Mouse (Mus musculus) embryonic facial prominence, embryonic 15.5 days (tissue): ENCODE measurements around the gene Cplx3. TPM values are rescaled to one million over a fixed set of nuclear protein-coding genes. Genes with fewer than 3 reads are reported as not detected.

Experiments used
- ATAC-seq: fragments of 200-750 bp; cut with Nextera tagmentation; 2 replicates; pipeline ENCODE4 v1.8.0; 2017; ENCODE audit warnings: low read depth, moderate TSS enrichment; ENCODE audit not compliant: insufficient number of reproducible peaks, low FRiP score, low TSS enrichment
- H3K27ac ChIP-seq: fragments of 300-500 bp; sonication (generic); replicated peaks from 2 replicates; pipeline ENCODE4 v1.5.1; 2015; ENCODE audit warnings: mild to moderate bottlenecking, inconsistent platforms
- H3K27me3 ChIP-seq: fragments of 300-500 bp; sonication (generic); 2 replicates; pipeline ENCODE4 v1.6.1; 2015; ENCODE audit warnings: inconsistent platforms
- H3K36me3 ChIP-seq: fragments of 300-500 bp; sonication (generic); 2 replicates; pipeline ENCODE4 v1.6.1; 2015; ENCODE audit warnings: mild to moderate bottlenecking, inconsistent platforms
- H3K4me1 ChIP-seq: fragments of 300-500 bp; sonication (generic); 2 replicates; pipeline ENCODE4 v1.6.1; 2015; ENCODE audit warnings: inconsistent platforms
- H3K4me2 ChIP-seq: fragments of 300-500 bp; sonication (generic); replicated peaks from 2 replicates; pipeline ENCODE4 v1.6.1; 2015; ENCODE audit warnings: mild to moderate bottlenecking, inconsistent platforms
- H3K4me3 ChIP-seq: fragments of 300-500 bp; sonication (generic); replicated peaks from 2 replicates; pipeline ENCODE4 v1.5.1; 2015; ENCODE audit warnings: mild to moderate bottlenecking, inconsistent platforms
- H3K9ac ChIP-seq: fragments of 300-500 bp; sonication (generic); 2 replicates; pipeline ENCODE4 v1.6.1; 2015; ENCODE audit warnings: inconsistent platforms
- H3K9me3 ChIP-seq: fragments of 300-500 bp; sonication (generic); replicated peaks from 2 replicates; pipeline ENCODE4 v1.6.1; 2016; ENCODE audit warnings: inconsistent platforms
- WGBS: fragments of 180-500 bp; shearing (Covaris S2); methylation state at CpG from one replicate; pipeline ENCODE4 v1.1.7; 2015; 5-methylcytosine and 5-hydroxymethylcytosine counted together
- polyA plus RNA-seq: library from polyadenylated mRNA; unstranded; fragments of >200 nt; fragmentation: Nextera tagmentation; extraction: Ambion mirVana; gene quantifications from 2 replicates; pipeline ENCODE4 v1.2.1, GENCODE M21; 2015

Gene Cplx3
- polyA plus RNA-seq, 1 experiment from 2014 or later: not detected

DNA sequence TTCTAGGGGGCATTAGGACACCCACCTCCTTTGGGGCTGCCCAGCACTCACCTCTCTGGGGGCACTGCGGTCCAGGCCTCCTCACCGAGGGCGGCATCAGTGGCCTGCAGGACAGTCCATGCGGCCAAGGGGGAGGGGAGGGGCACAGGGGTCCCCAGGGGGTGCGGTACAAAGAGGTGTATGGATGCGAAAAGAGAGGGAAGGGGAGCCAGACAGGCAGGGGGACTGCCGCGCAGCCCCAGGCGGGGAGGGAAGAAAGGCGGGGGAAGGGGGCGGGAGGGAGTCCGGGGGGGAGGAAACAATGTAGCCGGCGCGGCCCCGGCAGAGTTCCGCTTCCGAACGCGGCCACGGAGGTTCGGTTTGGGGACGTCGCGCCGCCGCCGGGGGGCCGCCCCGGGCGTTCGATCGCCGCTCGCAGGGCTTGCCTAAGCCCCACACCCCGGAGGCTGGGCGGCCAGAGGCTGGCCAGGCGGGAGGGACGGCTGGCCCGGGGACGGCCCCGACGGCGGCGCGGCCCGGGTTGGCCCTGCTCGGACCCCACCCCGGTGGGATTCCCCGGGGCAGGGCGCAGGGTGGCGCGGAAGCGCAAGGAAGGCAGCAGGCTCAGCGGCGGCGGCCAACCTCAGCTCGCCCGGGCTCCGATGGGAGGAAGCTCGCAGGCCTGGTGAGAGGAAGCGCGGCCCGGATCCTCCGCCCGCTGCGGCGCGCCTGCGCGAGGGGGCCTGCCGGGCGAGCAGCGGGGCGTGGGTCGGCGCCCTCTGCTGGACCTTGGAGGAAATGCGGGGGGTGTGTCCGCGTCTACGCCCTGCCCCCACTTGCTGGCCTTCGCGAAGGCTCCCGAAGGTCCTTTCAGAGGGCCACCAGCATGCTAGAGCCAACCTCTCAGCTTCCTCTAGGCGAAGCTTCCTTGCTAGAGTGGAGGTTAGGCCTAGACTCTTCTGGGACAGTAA is 39.1 kb upstream of the Cplx3 start:
- peak overlapping the region; percentile 64 for H3K4me2 ChIP-seq
- H3K4me1 ChIP-seq: peaks cover 52% of the 10 kb centered on the region
- H3K9ac ChIP-seq: peak overlapping the region; percentile 100
- peak overlapping the region; percentile 89 for H3K4me3 ChIP-seq
- H3K9me3 ChIP-seq: no peaks in the 10 kb centered on the region
- H3K27ac ChIP-seq: peak overlapping the region; percentile 94
- H3K27me3 ChIP-seq: no peaks in the 10 kb centered on the region
- 0 out of 2 replicates have a peak, but pooled peaks cover 5% of the 10 kb centered on the region for H3K36me3 ChIP-seq
- under 1% methylated on average over 81 of the region's 85 CpGs for WGBS
- peak; percentile 87 for ATAC-seq

DNA sequence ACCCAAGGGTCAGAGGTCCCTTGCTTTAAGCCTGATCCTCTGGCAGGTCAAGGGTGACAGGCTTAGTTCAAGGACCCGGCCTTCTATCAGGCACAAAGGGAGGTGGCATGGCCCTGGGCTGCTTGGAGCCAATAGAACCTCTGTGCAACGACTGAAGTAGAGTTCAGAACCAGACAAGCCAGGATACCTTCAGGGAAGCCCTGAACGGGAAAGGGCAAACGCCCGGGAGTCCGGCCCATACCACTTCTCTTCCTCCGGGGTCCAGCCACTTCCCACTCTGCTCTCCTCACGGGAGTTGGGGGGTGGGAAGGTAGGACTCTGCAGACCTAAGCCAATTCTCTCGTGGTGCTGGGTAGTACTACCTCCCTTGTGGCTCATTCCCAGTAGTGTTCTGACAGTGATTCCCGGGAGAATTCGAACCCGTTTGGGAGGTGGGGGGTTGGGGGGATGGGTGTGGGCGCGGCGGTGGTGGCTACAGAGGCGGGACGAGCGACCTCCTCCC is 38.4 kb upstream of the Cplx3 start:
- Histone ChIP-seq H3K36me3 (0 out of 2 replicates have a peak, but pooled peaks cover 5% of the 10 kb centered on the region), H3K9ac (peak overlapping the region; percentile 100), H3K4me2 (peak overlapping the region; percentile 64), H3K4me1 (peaks cover 59% of the 10 kb centered on the region), H3K27ac (peak overlapping the region; percentile 94), H3K4me3 (peak overlapping the region; percentile 89), H3K27me3 (no peaks in the 10 kb centered on the region), H3K9me3 (no peaks in the 10 kb centered on the region)
- WGBS: under 1% methylated on average over 18 of the region's 18 CpGs
- ATAC-seq: no peak

DNA sequence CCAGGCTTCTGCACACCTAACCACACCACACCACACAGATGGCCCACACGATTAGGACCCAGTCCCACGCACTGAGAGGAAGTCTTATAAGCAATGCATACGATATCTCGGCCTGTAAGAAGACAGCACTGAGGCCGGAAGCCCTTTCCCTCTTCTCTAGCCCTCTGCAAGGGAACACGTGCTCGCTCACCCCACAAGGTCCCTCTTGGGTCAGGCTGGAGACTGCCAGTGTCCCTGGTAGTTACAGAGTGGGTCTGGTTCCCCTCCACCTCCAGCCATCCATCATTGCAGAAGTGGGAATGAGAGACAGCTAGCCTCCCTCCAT is 37.7 kb upstream of the Cplx3 start:
- Histone ChIP-seq H3K4me1 (peaks cover 66% of the 10 kb centered on the region), H3K27ac (no peak overlapping the region; the same call in 1 of the 2 replicates), H3K4me3 (peak overlapping the region; percentile 89), H3K36me3 (0 out of 2 replicates have a peak, but pooled peaks cover 5% of the 10 kb centered on the region), H3K27me3 (no peaks in the 10 kb centered on the region), H3K9me3 (no peaks in the 10 kb centered on the region), H3K9ac (peak overlapping the region; percentile 21; the same call in 1 of the 2 replicates), H3K4me2 (peak overlapping the region; percentile 64)
- ATAC-seq: no peak
- WGBS: 36% methylated on average over 7 of the region's 7 CpGs

DNA sequence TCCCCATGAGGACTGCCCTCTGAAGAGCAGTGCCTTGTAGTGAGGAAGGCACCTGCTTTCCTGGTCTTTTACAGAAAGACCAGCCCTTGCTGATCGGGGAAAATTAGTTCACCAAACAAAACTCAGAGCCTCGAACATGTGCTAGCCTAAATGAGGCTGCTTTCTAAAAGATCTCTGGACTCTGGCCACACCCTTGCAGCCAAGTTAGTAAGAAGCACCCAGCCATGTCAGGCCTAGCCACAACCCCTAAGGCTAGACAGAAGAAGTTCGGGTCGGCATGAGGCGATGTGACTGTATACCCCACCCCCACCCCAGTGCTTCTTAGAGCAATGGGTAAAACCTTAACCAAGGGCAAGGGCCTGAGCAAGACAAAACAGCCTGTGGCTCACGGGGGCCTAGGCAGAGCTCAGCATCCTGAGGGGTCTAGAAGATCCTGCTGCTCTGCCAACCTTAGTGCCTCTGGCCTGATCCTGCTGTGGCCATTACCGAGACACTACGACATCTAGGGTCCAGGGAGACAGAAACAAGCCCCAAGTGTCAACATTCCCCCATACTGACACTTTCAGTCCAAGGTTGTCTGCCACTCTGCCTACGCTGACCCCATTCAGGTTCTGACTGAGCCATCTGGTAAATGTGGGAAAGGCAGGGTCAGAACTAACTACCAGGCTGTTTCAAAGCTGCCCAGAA is 37.2 kb upstream of the Cplx3 start:
- Histone ChIP-seq H3K9ac (peak overlapping the region; percentile 21; the same call in 1 of the 2 replicates), H3K4me1 (peaks cover 71% of the 10 kb centered on the region), H3K9me3 (no peaks in the 10 kb centered on the region), H3K4me3 (peak overlapping the region; percentile 89), H3K4me2 (peak overlapping the region; percentile 64), H3K36me3 (0 out of 2 replicates have a peak, but pooled peaks cover 5% of the 10 kb centered on the region), H3K27ac (no peak overlapping the region; the same call in 1 of the 2 replicates), H3K27me3 (no peaks in the 10 kb centered on the region)
- ATAC-seq: no peak
- 52% methylated on average over 9 of the region's 9 CpGs for WGBS

DNA sequence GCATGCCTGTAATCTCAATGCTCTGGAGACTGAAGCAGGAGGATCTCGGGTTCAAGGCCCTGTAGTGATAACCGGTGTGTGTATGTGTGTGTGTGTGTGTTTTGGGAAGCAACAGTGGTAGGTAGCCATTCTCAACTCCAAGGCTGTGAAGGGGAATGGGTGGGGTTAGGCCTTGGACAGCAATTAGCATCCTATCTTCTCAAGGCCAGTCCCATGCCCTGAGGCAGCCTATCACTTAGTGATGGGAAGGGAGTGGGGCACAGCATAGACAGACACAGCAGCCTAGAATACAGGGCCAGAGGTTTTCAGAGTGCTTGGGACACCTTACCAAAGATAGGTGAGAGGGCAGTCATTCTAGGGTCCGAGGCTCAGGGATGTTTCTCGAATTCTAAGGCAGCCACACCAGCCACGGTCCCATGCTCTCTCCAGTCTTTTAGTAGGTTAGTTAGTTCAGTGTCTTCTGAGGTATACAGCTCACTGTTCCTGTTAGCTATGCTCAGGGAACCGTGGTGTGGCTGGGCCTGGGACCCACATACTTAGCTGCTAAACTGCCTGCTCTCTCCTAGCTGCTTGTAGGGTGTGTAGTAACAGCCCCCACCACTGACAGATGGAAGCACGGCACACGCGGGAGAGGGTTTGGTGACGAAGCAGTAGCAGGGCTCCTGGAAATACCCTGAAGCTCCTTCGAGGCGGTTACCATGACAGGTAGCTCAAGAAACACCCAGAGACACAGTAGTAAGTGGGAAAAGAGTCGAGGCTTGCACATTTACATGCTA is 35.9 kb upstream of the Cplx3 start:
- H3K4me2 ChIP-seq: no peak overlapping the region; the same call in 1 of the 2 replicates

DNA sequence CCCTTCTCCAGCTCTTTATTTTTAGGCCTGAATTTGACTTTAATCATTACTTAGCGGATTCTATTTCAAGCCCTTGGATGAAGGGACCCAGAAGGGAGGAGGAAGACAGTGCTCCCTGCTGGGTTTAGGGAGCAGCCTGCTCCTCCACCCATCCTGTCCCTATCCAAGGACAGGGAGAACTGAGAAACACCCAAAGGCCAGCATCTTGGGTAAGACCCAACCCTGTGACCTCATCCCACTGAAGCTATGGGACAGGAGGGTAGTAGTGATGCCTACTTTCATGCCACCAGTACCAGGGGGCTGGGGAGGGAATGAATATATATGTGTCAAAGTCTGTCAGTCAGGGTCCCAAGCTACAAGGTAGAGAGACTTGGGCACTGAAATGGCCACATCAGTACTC is 34.9 kb upstream of the Cplx3 start:
- WGBS: 69% methylated on average over 1 of the region's 1 CpGs
- no peak overlapping the region for H3K4me3 ChIP-seq

More for the DNA sequence above, 35.9 kb upstream of the Cplx3 start:
- peak overlapping the region; percentile 92 for H3K27ac ChIP-seq
- H3K4me3 ChIP-seq: no peak overlapping the region
- 76% methylated on average over 13 of the region's 13 CpGs for WGBS
- H3K9ac ChIP-seq: no peak overlapping the region
- H3K4me1 ChIP-seq: peaks cover 83% of the 10 kb centered on the region
- H3K9me3 ChIP-seq: no peaks in the 10 kb centered on the region
- 0 out of 2 replicates have a peak, but pooled peaks cover 8% of the 10 kb centered on the region for H3K36me3 ChIP-seq
- no peak for ATAC-seq
- no peaks in the 10 kb centered on the region for H3K27me3 ChIP-seq

DNA sequence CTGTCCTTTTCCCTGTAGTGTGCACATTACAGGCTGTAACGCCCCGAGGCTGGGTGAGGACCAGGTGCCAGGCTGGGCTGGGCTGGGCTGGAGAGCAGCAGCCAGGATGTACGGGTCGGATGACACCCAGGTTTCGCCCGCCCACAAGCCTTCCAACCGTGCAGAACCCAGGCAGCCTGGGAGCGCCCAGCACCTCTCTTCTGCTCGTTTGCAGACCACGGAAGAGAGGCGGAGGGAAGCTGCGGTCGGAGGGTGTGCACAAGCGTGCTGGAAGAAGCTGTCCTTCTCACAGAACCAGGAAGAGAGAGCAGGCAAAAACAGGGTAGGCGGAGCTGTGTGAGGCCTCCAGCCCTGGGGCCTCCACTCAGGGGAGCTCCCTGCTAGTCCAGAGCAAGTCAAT is 34.3 kb upstream of the Cplx3 start:
- Histone ChIP-seq H3K4me3 (peak overlapping the region; percentile 24), H3K9ac (no peak overlapping the region), H3K27ac (peak overlapping the region; percentile 92), H3K36me3 (0 out of 2 replicates have a peak, but pooled peaks cover 8% of the 10 kb centered on the region), H3K4me2 (peak overlapping the region; percentile 47), H3K27me3 (no peaks in the 10 kb centered on the region), H3K4me1 (peaks cover 77% of the 10 kb centered on the region), H3K9me3 (no peaks in the 10 kb centered on the region)
- peak; percentile 61 for ATAC-seq
- WGBS: 5% methylated on average over 15 of the region's 15 CpGs

More for the DNA sequence above, 34.9 kb upstream of the Cplx3 start:
- no peaks in the 10 kb centered on the region for H3K9me3 ChIP-seq
- peak overlapping the region; percentile 47 for H3K4me2 ChIP-seq
- H3K4me1 ChIP-seq: peaks cover 80% of the 10 kb centered on the region
- no peaks in the 10 kb centered on the region for H3K27me3 ChIP-seq
- ATAC-seq: no peak
- H3K9ac ChIP-seq: 0 out of 2 replicates have a peak overlapping the region, but pooled peaks have one; percentile 6
- peak overlapping the region; percentile 92 for H3K27ac ChIP-seq
- H3K36me3 ChIP-seq: 0 out of 2 replicates have a peak, but pooled peaks cover 8% of the 10 kb centered on the region

DNA sequence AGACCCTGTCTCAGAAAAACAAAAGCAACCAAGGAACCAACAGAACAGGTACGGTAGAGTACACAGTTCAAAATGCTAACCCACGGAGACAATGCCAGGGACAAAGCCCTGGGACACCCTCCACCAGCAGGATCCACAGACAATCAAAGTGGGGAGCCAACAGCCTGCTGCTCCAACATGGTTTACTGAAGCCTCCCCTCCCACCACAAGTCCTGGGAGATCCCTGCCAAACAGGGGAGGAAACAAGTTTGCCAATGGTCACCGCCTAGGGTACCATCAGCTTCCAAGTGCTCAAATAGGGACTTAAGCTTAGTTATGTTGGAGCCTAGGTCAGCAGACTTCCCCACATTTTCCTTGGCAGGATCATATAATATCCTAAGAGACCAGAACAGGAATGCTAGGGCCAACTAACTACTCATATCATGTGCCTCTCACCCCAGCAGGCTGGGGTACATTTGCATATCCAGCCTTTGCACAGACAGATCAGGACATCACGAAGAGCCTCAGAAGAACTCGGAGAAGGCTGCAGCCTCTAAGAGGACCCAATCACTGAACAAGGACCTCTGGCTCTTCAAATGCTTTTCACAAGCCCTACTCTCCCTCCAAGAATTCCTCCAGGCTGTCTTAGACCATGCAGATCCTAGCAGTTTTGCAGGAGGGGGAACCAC is 33.7 kb upstream of the Cplx3 start:
- Histone ChIP-seq H3K27ac (peak overlapping the region; percentile 92), H3K9ac (no peak overlapping the region), H3K4me1 (peaks cover 77% of the 10 kb centered on the region), H3K27me3 (no peaks in the 10 kb centered on the region), H3K4me2 (peak overlapping the region; percentile 47), H3K36me3 (0 out of 2 replicates have a peak, but pooled peaks cover 8% of the 10 kb centered on the region), H3K9me3 (no peaks in the 10 kb centered on the region), H3K4me3 (peak overlapping the region; percentile 24)
- no peak for ATAC-seq
- 45% methylated on average over 5 of the region's 5 CpGs for WGBS

DNA sequence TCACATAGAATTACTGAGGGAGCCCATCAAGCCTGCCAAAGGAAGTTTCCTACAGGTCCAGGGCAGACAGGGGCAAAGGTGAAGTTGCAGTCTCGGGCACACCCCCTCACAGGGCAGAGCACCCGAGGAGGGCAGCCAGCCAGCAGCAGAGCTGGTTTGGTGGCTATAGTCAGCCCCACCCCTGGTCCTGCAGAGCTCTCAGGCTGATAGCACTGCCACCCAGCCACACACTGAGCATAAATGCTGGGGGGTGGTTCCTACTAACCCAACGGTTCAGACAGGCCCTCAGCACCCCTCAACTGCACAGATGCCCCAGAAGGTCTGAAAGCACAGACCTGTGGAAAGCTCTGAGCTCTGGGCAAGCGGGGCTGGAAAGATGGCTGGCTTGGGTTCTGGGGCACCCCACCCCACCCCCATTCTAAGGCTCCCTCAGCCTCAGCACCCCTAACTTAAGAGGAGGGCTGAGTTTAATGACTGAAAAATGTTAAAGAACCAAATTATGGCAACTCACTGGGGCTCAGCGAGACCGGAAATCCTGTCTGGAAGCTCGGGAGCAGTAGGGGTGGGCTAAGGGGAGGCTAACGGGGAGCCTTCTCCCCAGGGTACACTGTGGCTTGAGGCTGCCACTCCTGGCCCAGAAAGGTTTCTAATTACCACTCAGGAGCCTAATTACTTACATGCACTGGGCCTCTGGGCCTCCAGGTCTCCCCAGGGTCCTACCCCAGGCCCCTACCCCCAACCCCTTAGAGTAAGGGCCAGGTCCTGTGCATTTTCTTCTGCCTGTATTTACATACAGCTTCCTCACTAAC is 32.8 kb upstream of the Cplx3 start:
- no peak overlapping the region for H3K4me3 ChIP-seq

More for the DNA sequence above, 32.8 kb upstream of the Cplx3 start:
- H3K9me3 ChIP-seq: no peaks in the 10 kb centered on the region
- peak overlapping the region; percentile 92 for H3K27ac ChIP-seq
- 17% methylated on average over 8 of the region's 8 CpGs for WGBS
- H3K9ac ChIP-seq: no peak overlapping the region; the same call in 1 of the 2 replicates
- peak overlapping the region; percentile 29 for H3K4me2 ChIP-seq
- no peaks in the 10 kb centered on the region for H3K27me3 ChIP-seq
- H3K36me3 ChIP-seq: 0 out of 2 replicates have a peak, but pooled peaks cover 8% of the 10 kb centered on the region
- ATAC-seq: 0 out of 2 replicates have a peak, but pooled peaks have one; percentile 11
- H3K4me1 ChIP-seq: peaks cover 77% of the 10 kb centered on the region
